Mouse (Mus musculus): ENCODE results near the gene Adamts5.
A peak's percentile ranks its signal among the peaks of the same experiment; 100 is the strongest.

The Adamts5 gene

GRCm38 (mm10) chr16:85822330-85822916 is 79.2 kb downstream of the Adamts5 start:
- DNase-seq (ENCODE audit: inconsistent age in 2 of 2, low spot score in 1 of 2) = no peak

GRCm38 (mm10) chr16:85819808-85820458 is 81.7 kb downstream of the Adamts5 start:
- no peak for DNase-seq (ENCODE audit: inconsistent age in 2 of 2, low spot score in 1 of 2)

GRCm38 (mm10) chr16:85814116-85814515 is 87.5 kb downstream of the Adamts5 start:
- no peak for DNase-seq (ENCODE audit: inconsistent age in 2 of 2, low spot score in 1 of 2)

GRCm38 (mm10) chr16:85807626-85808025 is 94.0 kb downstream of the Adamts5 start:
- peak; percentile 44 to 87 for DNase-seq (ENCODE audit: inconsistent age in 2 of 2, low spot score in 1 of 2)

GRCm38 (mm10) chr16:85807072-85807471 is 94.6 kb downstream of the Adamts5 start:
- DNase-seq (ENCODE audit: inconsistent age in 2 of 2, low spot score in 1 of 2) = peak in 1 of 2 experiments; percentile 81
